Mouse (Mus musculus): Measurements from ENCODE around the gene Upp2. TPM values are rescaled to one million over a fixed set of nuclear protein-coding genes. Genes with fewer than 3 reads are reported as not detected.
A peak's percentile ranks its signal among the peaks of the same experiment; 100 is the strongest.

Gene Upp2
- polyA plus RNA-seq, 1 experiment: 41.1 TPM

GRCm38 (mm10) chr2:58530521-58530920 lies 36.6 kb upstream of the Upp2 start:
- Histone ChIP-seq H3K4me3 (ENCODE audit: insufficient read depth, low read length) (no peak overlapping the region), H3K27ac (ENCODE audit: insufficient read depth, low read length) (no peak overlapping the region), H3K4me1 (ENCODE audit: control insufficient read depth, insufficient read depth, low read length) (peaks cover 12% of the 10 kb centered on the region)
- TF ChIP-seq POLR2A (IDR thresholded peaks at IDR 0.05; ENCODE audit: extremely low read depth, insufficient read depth, low read length): no peak
- no peak for TF ChIP-seq CTCF (IDR thresholded peaks at IDR 0.05; ENCODE audit: extremely low read depth, insufficient read depth, low read length)

- Histone ChIP-seq H3K4me1 (ENCODE audit: control insufficient read depth, insufficient read depth, low read length) (peaks cover 12% of the 10 kb centered on the region), H3K27ac (ENCODE audit: insufficient read depth, low read length) (0 out of 2 replicates have a peak overlapping the region, but pooled peaks have one; percentile 8), H3K4me3 (ENCODE audit: insufficient read depth, low read length) (no peak overlapping the region)
- TF ChIP-seq CTCF (IDR thresholded peaks at IDR 0.05; ENCODE audit: extremely low read depth, insufficient read depth, low read length) (no peak), POLR2A (IDR thresholded peaks at IDR 0.05; ENCODE audit: extremely low read depth, insufficient read depth, low read length) (no peak)
Observed at GRCm38 (mm10) chr2:58532260-58532850, 34.7 kb upstream of the Upp2 start.

- H3K4me1 ChIP-seq (ENCODE audit: control insufficient read depth, insufficient read depth, low read length): peaks cover 12% of the 10 kb centered on the region
- TF ChIP-seq CTCF (IDR thresholded peaks at IDR 0.05; ENCODE audit: extremely low read depth, insufficient read depth, low read length) (no peak), POLR2A (IDR thresholded peaks at IDR 0.05; ENCODE audit: extremely low read depth, insufficient read depth, low read length) (no peak)
- no peak overlapping the region for H3K4me3 ChIP-seq (ENCODE audit: insufficient read depth, low read length)
- peak overlapping the region; percentile 22; the same call in 1 of the 2 replicates for H3K27ac ChIP-seq (ENCODE audit: insufficient read depth, low read length)
Observed at GRCm38 (mm10) chr2:58533521-58534001, 33.5 kb upstream of the Upp2 start.

GRCm38 (mm10) chr2:58534379-58534778 lies 32.7 kb upstream of the Upp2 start:
- no peak for TF ChIP-seq POLR2A (IDR thresholded peaks at IDR 0.05; ENCODE audit: extremely low read depth, insufficient read depth, low read length)
- H3K4me1 ChIP-seq (ENCODE audit: control insufficient read depth, insufficient read depth, low read length): peaks cover 14% of the 10 kb centered on the region
- H3K4me3 ChIP-seq (ENCODE audit: insufficient read depth, low read length): no peak overlapping the region
- no peak overlapping the region for H3K27ac ChIP-seq (ENCODE audit: insufficient read depth, low read length)

- no peak overlapping the region for H3K4me3 ChIP-seq (ENCODE audit: insufficient read depth, low read length)
- TF ChIP-seq POLR2A (IDR thresholded peaks at IDR 0.05; ENCODE audit: extremely low read depth, insufficient read depth, low read length) (no peak), CTCF (IDR thresholded peaks at IDR 0.05; ENCODE audit: extremely low read depth, insufficient read depth, low read length) (no peak)
- no peak overlapping the region for H3K27ac ChIP-seq (ENCODE audit: insufficient read depth, low read length)
- peaks cover 15% of the 10 kb centered on the region for H3K4me1 ChIP-seq (ENCODE audit: control insufficient read depth, insufficient read depth, low read length)
Observed at GRCm38 (mm10) chr2:58535233-58535632, 31.9 kb upstream of the Upp2 start.

GRCm38 (mm10) chr2:58536796-58537195 lies 30.3 kb upstream of the Upp2 start:
- peaks cover 15% of the 10 kb centered on the region for H3K4me1 ChIP-seq (ENCODE audit: control insufficient read depth, insufficient read depth, low read length)
- TF ChIP-seq POLR2A (IDR thresholded peaks at IDR 0.05; ENCODE audit: extremely low read depth, insufficient read depth, low read length) (no peak), CTCF (IDR thresholded peaks at IDR 0.05; ENCODE audit: extremely low read depth, insufficient read depth, low read length) (no peak)
- H3K4me3 ChIP-seq (ENCODE audit: insufficient read depth, low read length): no peak overlapping the region
- no peak overlapping the region for H3K27ac ChIP-seq (ENCODE audit: insufficient read depth, low read length)

- Histone ChIP-seq H3K4me3 (ENCODE audit: insufficient read depth, low read length) (no peak overlapping the region), H3K4me1 (ENCODE audit: control insufficient read depth, insufficient read depth, low read length) (peaks cover 19% of the 10 kb centered on the region), H3K27ac (ENCODE audit: insufficient read depth, low read length) (no peak overlapping the region)
- TF ChIP-seq CTCF (IDR thresholded peaks at IDR 0.05; ENCODE audit: extremely low read depth, insufficient read depth, low read length) (no peak), POLR2A (IDR thresholded peaks at IDR 0.05; ENCODE audit: extremely low read depth, insufficient read depth, low read length) (no peak)
Observed at GRCm38 (mm10) chr2:58538196-58538595, 28.9 kb upstream of the Upp2 start.

GRCm38 (mm10) chr2:58543252-58543651 lies 23.8 kb upstream of the Upp2 start:
- H3K4me3 ChIP-seq (ENCODE audit: insufficient read depth, low read length): no peak overlapping the region
- peaks cover 12% of the 10 kb centered on the region for H3K4me1 ChIP-seq (ENCODE audit: control insufficient read depth, insufficient read depth, low read length)
- TF ChIP-seq POLR2A (IDR thresholded peaks at IDR 0.05; ENCODE audit: extremely low read depth, insufficient read depth, low read length) (no peak), CTCF (IDR thresholded peaks at IDR 0.05; ENCODE audit: extremely low read depth, insufficient read depth, low read length) (no peak)
- no peak overlapping the region for H3K27ac ChIP-seq (ENCODE audit: insufficient read depth, low read length)

GRCm38 (mm10) chr2:58544368-58544767 lies 22.7 kb upstream of the Upp2 start:
- no peak for TF ChIP-seq POLR2A (IDR thresholded peaks at IDR 0.05; ENCODE audit: extremely low read depth, insufficient read depth, low read length)
- TF ChIP-seq CTCF (IDR thresholded peaks at IDR 0.05; ENCODE audit: extremely low read depth, insufficient read depth, low read length): no peak
- Histone ChIP-seq H3K4me3 (ENCODE audit: insufficient read depth, low read length) (no peak overlapping the region), H3K4me1 (ENCODE audit: control insufficient read depth, insufficient read depth, low read length) (peaks cover 10% of the 10 kb centered on the region), H3K27ac (ENCODE audit: insufficient read depth, low read length) (no peak overlapping the region)

GRCm38 (mm10) chr2:58546264-58546663 lies 20.8 kb upstream of the Upp2 start:
- Histone ChIP-seq H3K4me1 (ENCODE audit: control insufficient read depth, insufficient read depth, low read length) (peaks cover 6% of the 10 kb centered on the region), H3K27ac (ENCODE audit: insufficient read depth, low read length) (no peak overlapping the region)
- no peak for TF ChIP-seq POLR2A (IDR thresholded peaks at IDR 0.05; ENCODE audit: extremely low read depth, insufficient read depth, low read length)
- no peak for TF ChIP-seq CTCF (IDR thresholded peaks at IDR 0.05; ENCODE audit: extremely low read depth, insufficient read depth, low read length)

More at GRCm38 (mm10) chr2:58546264-58546663, 20.8 kb upstream of the Upp2 start:
- H3K4me3 ChIP-seq (ENCODE audit: insufficient read depth, low read length): no peak overlapping the region

All from cortical plate, adult 2 months (tissue).